Mouse (Mus musculus): ENCODE measurements around the gene Evi5l. TPM values are rescaled to one million over a fixed set of nuclear protein-coding genes. Genes with fewer than 3 reads are reported as not detected.
A peak's percentile ranks its signal among the peaks of the same experiment; 100 is the strongest.

The Evi5l gene
- polyA plus RNA-seq, 2 experiments: 24.6 to 35.9 TPM

DNA sequence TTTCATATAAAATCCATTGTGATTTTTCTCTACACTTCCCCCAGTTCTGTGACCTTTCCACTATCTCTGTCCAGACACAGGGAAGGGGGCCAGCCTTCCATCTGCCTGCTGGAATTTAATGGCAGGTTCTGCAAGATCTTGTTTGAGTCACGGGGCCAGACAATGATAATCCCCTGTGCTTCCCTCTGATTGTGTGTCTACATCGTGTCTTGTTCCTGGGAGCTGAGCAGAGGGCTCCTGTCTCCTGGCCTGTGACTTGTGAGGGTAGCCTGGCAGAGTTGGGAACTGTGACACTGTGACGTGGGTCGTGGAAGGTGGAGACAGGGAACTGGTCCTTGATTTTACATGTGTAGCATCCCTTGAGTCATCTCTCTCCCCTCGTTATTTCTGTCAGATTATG lies 63.4 kb downstream of the Evi5l start:
- 67% methylated on average over 5 of the region's 5 CpGs for whole genome bisulfite sequencing
- Histone ChIP-seq H3K36me3 (ENCODE audit: control insufficient read depth, insufficient read depth, low read length) (no peaks in the 10 kb centered on the region), H3K4me1 (ENCODE audit: control insufficient read depth, insufficient read depth, low read length) (peaks cover 6% of the 10 kb centered on the region; the same call in 1 of the 2 replicates), H3K9me3 (ENCODE audit: control insufficient read depth, low read length) (no peaks in the 10 kb centered on the region), H3K27ac (replicated peaks; ENCODE audit: low read depth, low read length) (no peak overlapping the region), H3K4me3 (replicated peaks; ENCODE audit: low read length) (no peak overlapping the region), H3K9ac (ENCODE audit: low read depth, low read length, severe bottlenecking) (no peak overlapping the region), H3K27me3 (ENCODE audit: control insufficient read depth, insufficient read depth, low read length) (peaks cover 14% of the 10 kb centered on the region), H3K4me2 (replicated peaks; ENCODE audit: low read depth, low read length, severe bottlenecking) (no peak overlapping the region)
- no peak for DNase-seq (ENCODE audit: low spot score)
- TF ChIP-seq POLR2A (IDR thresholded peaks at IDR 0.05; ENCODE audit: borderline replicate concordance, extremely low read depth, insufficient read depth, insufficient read length): no peak
- ATAC-seq (ENCODE audit: low FRiP score, low read depth): no peak

DNA sequence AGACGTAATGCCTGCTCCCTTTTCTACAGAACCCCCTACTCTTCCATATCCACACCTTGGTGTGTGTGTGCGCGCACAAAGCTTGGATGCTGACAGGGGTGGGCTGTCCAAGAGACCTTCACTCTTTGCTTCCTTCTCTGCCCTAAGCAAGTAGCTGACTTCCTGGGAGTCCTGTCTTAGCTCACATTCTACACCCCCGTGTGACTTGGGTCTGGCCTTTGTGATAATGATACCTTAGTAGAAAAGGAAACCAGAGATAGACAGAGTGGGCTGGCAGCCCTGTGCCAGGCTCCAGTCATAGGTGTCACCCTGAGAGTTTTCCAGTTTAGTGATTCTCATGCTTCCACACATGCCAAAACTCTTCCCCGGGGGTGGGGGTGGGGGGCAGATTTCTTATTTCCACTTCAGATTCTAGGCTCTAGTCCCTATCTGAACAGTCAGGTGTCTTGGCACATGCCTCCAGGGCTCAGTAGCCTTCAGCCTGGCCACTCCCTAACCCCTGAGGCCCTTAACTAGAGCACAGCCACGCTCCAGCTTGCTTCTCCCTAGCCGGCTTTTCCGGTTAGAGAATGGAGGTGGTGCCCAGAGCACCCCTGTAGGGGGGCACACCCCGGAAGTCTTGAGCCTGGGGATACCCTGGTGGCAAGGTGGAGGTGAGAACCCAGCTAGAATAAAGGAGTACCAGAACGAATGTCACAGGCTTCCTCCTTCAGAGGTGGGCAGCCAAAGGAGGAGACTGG lies 64.4 kb downstream of the Evi5l start:
- peaks cover 14% of the 10 kb centered on the region for H3K27me3 ChIP-seq (ENCODE audit: control insufficient read depth, insufficient read depth, low read length)
- no peak for ATAC-seq (ENCODE audit: low FRiP score, low read depth)
- H3K27ac ChIP-seq (replicated peaks; ENCODE audit: low read depth, low read length): no peak overlapping the region
- 51% methylated on average over 10 of the region's 10 CpGs for WGBS
- peaks cover 6% of the 10 kb centered on the region; the same call in 1 of the 2 replicates for H3K4me1 ChIP-seq (ENCODE audit: control insufficient read depth, insufficient read depth, low read length)
- H3K36me3 ChIP-seq (ENCODE audit: control insufficient read depth, insufficient read depth, low read length): no peaks in the 10 kb centered on the region
- no peak for DNase-seq (ENCODE audit: low spot score)
- TF ChIP-seq POLR2A (IDR thresholded peaks at IDR 0.05; ENCODE audit: borderline replicate concordance, extremely low read depth, insufficient read depth, insufficient read length): no peak
- H3K9me3 ChIP-seq (ENCODE audit: control insufficient read depth, low read length): no peaks in the 10 kb centered on the region
- H3K9ac ChIP-seq (ENCODE audit: low read depth, low read length, severe bottlenecking): no peak overlapping the region
- H3K4me3 ChIP-seq (replicated peaks; ENCODE audit: low read length): no peak overlapping the region
- H3K4me2 ChIP-seq (replicated peaks; ENCODE audit: low read depth, low read length, severe bottlenecking): no peak overlapping the region

DNA sequence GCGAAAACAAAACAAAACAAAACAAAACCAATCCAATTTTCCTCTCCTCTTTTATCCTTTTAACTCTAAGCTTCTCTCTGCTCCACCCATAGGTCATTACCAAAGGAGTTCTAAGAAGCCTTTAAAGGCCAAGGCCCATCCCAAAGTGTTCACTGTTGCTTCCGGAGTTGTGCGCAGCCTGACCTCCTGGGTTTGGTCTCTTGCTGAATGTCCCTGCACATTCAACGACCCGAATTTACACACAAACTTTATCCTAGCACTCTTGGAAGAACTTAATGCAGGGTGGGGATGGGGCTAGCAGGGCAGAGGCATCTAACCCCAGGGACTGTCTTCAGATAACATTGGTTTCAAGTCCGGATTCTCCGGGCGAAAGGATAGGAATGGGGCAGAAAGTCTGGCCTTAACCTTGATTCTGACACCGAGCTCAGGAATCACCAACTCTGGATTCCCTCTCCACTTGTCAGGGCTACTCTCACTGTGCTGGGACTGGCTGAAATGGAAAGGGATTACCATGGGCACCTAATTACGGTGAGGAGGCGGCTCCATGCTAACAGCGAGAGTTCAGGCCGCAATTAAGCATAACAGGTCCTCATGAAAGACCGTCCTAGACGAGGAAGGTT lies 71.6 kb downstream of the Evi5l start:
- 20% methylated on average over 15 of the region's 15 CpGs for WGBS
- Histone ChIP-seq H3K27ac (replicated peaks; ENCODE audit: low read depth, low read length) (peak overlapping the region; percentile 93), H3K4me3 (replicated peaks; ENCODE audit: low read length) (peak overlapping the region; percentile 82), H3K4me1 (ENCODE audit: control insufficient read depth, insufficient read depth, low read length) (peaks cover 16% of the 10 kb centered on the region), H3K9ac (ENCODE audit: low read depth, low read length, severe bottlenecking) (peak overlapping the region; percentile 71), H3K27me3 (ENCODE audit: control insufficient read depth, insufficient read depth, low read length) (no peaks in the 10 kb centered on the region), H3K4me2 (replicated peaks; ENCODE audit: low read depth, low read length, severe bottlenecking) (peak overlapping the region; percentile 81), H3K36me3 (ENCODE audit: control insufficient read depth, insufficient read depth, low read length) (peaks cover 20% of the 10 kb centered on the region), H3K9me3 (ENCODE audit: control insufficient read depth, low read length) (no peaks in the 10 kb centered on the region)
- ATAC-seq (ENCODE audit: low FRiP score, low read depth) (no peak), DNase-seq (ENCODE audit: low spot score) (no peak)
- TF ChIP-seq POLR2A (IDR thresholded peaks at IDR 0.05; ENCODE audit: borderline replicate concordance, extremely low read depth, insufficient read depth, insufficient read length): no peak

DNA sequence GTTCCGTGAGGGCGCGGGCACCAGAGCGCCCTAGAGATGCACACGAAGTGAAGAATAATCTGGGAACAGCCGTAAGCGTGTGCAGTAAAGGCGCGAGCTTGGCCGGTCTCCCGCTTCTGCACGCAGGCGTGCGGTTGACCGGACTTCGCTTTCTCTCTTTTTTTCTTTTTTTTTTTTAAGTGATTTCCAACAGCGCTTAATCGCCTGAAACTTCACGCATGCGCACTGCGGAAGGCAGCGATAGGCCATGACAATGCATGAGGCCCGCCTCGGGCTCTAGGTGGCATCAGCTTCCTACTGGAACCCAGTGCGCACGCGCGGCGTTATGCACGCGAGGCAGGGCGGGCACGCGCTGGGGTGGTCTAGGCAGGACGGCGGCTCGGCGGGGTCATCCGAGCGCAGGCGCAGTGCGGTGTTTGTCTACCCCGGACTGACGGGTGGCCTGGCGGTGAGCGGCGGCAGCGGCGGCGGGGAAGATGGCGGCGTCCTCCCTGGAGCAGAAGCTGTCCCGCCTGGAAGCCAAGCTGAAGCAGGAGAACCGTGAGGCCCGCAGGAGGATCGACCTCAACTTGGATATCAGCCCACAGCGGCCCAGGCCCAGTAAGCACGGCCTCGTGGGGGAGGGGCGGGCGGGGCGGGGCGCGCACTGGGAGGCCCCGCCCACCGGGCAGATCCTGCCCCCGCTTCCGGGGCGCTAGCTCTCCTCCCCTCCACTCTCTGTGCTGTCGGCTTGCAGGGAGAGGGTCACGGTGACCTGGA lies 72.2 kb downstream of the Evi5l start, which contains the start of the genes Map2k7 and Gm49320:
Gene Map2k7, plus strand, starts transcription at position 307 of the 759 bp plus-strand sequence.
Gene Gm49320, plus strand, starts transcription at position 432 of the 759 bp plus-strand sequence.
- TF ChIP-seq POLR2A (IDR thresholded peaks at IDR 0.05; ENCODE audit: borderline replicate concordance, extremely low read depth, insufficient read depth, insufficient read length): peak; percentile 80; the same call in 1 of the 2 replicates
- no peaks in the 10 kb centered on the region for H3K9me3 ChIP-seq (ENCODE audit: control insufficient read depth, low read length)
- H3K4me2 ChIP-seq (replicated peaks; ENCODE audit: low read depth, low read length, severe bottlenecking): peak within 1 kb of the TSS; percentile 86
- DNase-seq (ENCODE audit: low spot score) (peak; percentile 100), ATAC-seq (ENCODE audit: low FRiP score, low read depth) (peak; percentile 94)
- H3K27ac ChIP-seq (replicated peaks; ENCODE audit: low read depth, low read length): peak within 1 kb of the TSS; percentile 93
- H3K9ac ChIP-seq (ENCODE audit: low read depth, low read length, severe bottlenecking): peak within 1 kb of the TSS; percentile 88
- peaks cover 16% of the 10 kb centered on the region for H3K4me1 ChIP-seq (ENCODE audit: control insufficient read depth, insufficient read depth, low read length)
- no peaks in the 10 kb centered on the region for H3K27me3 ChIP-seq (ENCODE audit: control insufficient read depth, insufficient read depth, low read length)
- under 1% methylated on average over 57 of the region's 71 CpGs for WGBS
- H3K4me3 ChIP-seq (replicated peaks; ENCODE audit: low read length): peak within 1 kb of the TSS; percentile 82
- H3K36me3 ChIP-seq (ENCODE audit: control insufficient read depth, insufficient read depth, low read length): peaks cover 26% of the 10 kb centered on the region

All from limb, embryonic 14.5 days (tissue).